Mouse (Mus musculus) MEL (cell line): ENCODE results near the gene Fuom. TPM values are rescaled to one million over a fixed set of nuclear protein-coding genes. Genes with fewer than 3 reads are reported as not detected.

Experiments
- DNase-seq: peaks from one replicate; pipeline ENCODE4 v3.0.0; 2011; ENCODE audit warnings: low read depth, low spot score
- H3K27ac ChIP-seq: 2 replicates; pipeline ENCODE4 v1.5.1; 2012; ENCODE audit warnings: low read depth, mild to moderate bottlenecking, control low read depth, low read length, moderate library complexity; ENCODE audit not compliant: control insufficient read depth
- H3K27me3 ChIP-seq, 2 experiments: fragments of 150-350 bp in 1 of 2; sonication (generic) in 1 of 2; 2 replicates each; pipeline ENCODE4 v1.6.1; 2012; ENCODE audit warnings: low read length in 2 of 2, mild to moderate bottlenecking in 2 of 2, improper control_type of control experiment in 1 of 2, moderate library complexity in 1 of 2; ENCODE audit not compliant: insufficient read depth in 2 of 2, control insufficient read depth in 1 of 2
- H3K36me3 ChIP-seq, 2 experiments: 2 replicates each; pipeline ENCODE4 v1.6.1; 2012 to 2014; ENCODE audit warnings: low read length in 2 of 2, improper control_type of control experiment in 1 of 2, inconsistent platforms in 1 of 2, mild to moderate bottlenecking in 1 of 2; ENCODE audit not compliant: insufficient read depth in 2 of 2, control insufficient read depth in 1 of 2
- H3K4me1 ChIP-seq, 2 experiments: fragments of 150-350 bp in 1 of 2; sonication (generic) in 1 of 2; 2 replicates each; pipeline ENCODE4 v1.6.1; 2012; ENCODE audit warnings: low read length in 2 of 2, improper control_type of control experiment in 1 of 2, mild to moderate bottlenecking in 1 of 2; ENCODE audit not compliant: insufficient read depth in 2 of 2, control insufficient read depth in 1 of 2
- H3K4me3 ChIP-seq, 2 experiments: fragments of 150-350 bp in 1 of 2; sonication (generic) in 1 of 2; 2 replicates each; pipeline ENCODE4 v1.5.1; 2012; ENCODE audit warnings: low read depth in 2 of 2, low read length in 2 of 2, mild to moderate bottlenecking in 2 of 2, moderate library complexity in 2 of 2, control low read depth in 1 of 2, improper control_type of control experiment in 1 of 2; ENCODE audit not compliant: control insufficient read depth in 1 of 2, insufficient read depth in 1 of 2
- H3K79me2 ChIP-seq: 2 replicates; pipeline ENCODE4 v1.6.1; 2012; ENCODE audit warnings: mild to moderate bottlenecking, low read length, moderate library complexity; ENCODE audit not compliant: control insufficient read depth, poor library complexity, insufficient read depth
- H3K9ac ChIP-seq: 2 replicates; pipeline ENCODE4 v1.6.1; 2012; ENCODE audit warnings: low read depth, mild to moderate bottlenecking, control low read depth, low read length, moderate library complexity; ENCODE audit not compliant: control insufficient read depth, poor library complexity, severe bottlenecking
- H3K9me3 ChIP-seq: fragments of 150-350 bp; sonication (generic); replicated peaks from 2 replicates; pipeline ENCODE4 v1.6.1; 2012; ENCODE audit warnings: mild to moderate bottlenecking, low read length, improper control_type of control experiment, moderate library complexity; ENCODE audit not compliant: insufficient read depth
- CHD1 ChIP-seq: IDR thresholded peaks from 2 replicates; pipeline ENCODE4 v1.6.1; 2012; ENCODE audit warnings: low read depth, mild to moderate bottlenecking, inconsistent platforms, low read length, improper control_type of control experiment
- CTCF ChIP-seq, 3 experiments: IDR thresholded peaks in 2 of 3; conservative IDR thresholded peaks in 1 of 3; 2 replicates each; pipeline ENCODE4 v1.5.1; 2011 to 2012; ENCODE audit warnings: low read length in 3 of 3, low read depth in 2 of 3, mild to moderate bottlenecking in 2 of 3, improper control_type of control experiment in 1 of 3, inconsistent platforms in 1 of 3, mixed read lengths in 1 of 3, moderate library complexity in 1 of 3; ENCODE audit not compliant: control insufficient read depth in 1 of 3, insufficient read depth in 1 of 3, poor library complexity in 1 of 3, severe bottlenecking in 1 of 3
- E2F4 ChIP-seq: IDR thresholded peaks from 2 replicates; pipeline ENCODE4 v1.6.1; 2011; ENCODE audit warnings: low read depth, low read length, improper control_type of control experiment, borderline replicate concordance
- ELF1 ChIP-seq: IDR thresholded peaks from 2 replicates; pipeline ENCODE4 v1.6.1; 2014; ENCODE audit warnings: low read depth, mild to moderate bottlenecking, inconsistent platforms, low read length, improper control_type of control experiment, moderate library complexity
- EP300 ChIP-seq, 2 experiments: IDR thresholded peaks; 2 replicates each; pipeline ENCODE4 v1.6.1; 2011; ENCODE audit warnings: improper control_type of control experiment in 2 of 2, low read length in 2 of 2, low read depth in 1 of 2, mild to moderate bottlenecking in 1 of 2
- ETS1 ChIP-seq: IDR thresholded peaks from 2 replicates; pipeline ENCODE4 v1.6.1; 2012; ENCODE audit warnings: low read depth, mild to moderate bottlenecking, inconsistent platforms, low read length, improper control_type of control experiment, moderate library complexity
- GATA1 ChIP-seq: IDR thresholded peaks from 2 replicates; pipeline ENCODE4 v1.6.1; 2011; ENCODE audit warnings: low read depth, low read length, improper control_type of control experiment
- JUND ChIP-seq: IDR thresholded peaks from 2 replicates; pipeline ENCODE4 v1.6.1; 2011; ENCODE audit warnings: low read depth, mild to moderate bottlenecking, improper control_type of control experiment, low read length
- MAZ ChIP-seq: IDR thresholded peaks from 2 replicates; pipeline ENCODE4 v1.6.1; 2012; ENCODE audit warnings: low read depth, mild to moderate bottlenecking, inconsistent platforms, low read length, improper control_type of control experiment
- MEF2A ChIP-seq: IDR thresholded peaks from 2 replicates; pipeline ENCODE4 v1.6.1; 2014; ENCODE audit warnings: low read depth, mild to moderate bottlenecking, inconsistent platforms, low read length, improper control_type of control experiment; ENCODE audit not compliant: poor library complexity, insufficient replicate concordance, severe bottlenecking; ENCODE audit errors: extremely low read depth
- MXI1 ChIP-seq: IDR thresholded peaks from 2 replicates; pipeline ENCODE4 v1.6.1; 2011; ENCODE audit warnings: mild to moderate bottlenecking, low read depth, low read length, improper control_type of control experiment
- MYB ChIP-seq: IDR thresholded peaks from 2 replicates; pipeline ENCODE4 v1.6.1; 2011; ENCODE audit warnings: mild to moderate bottlenecking, low read depth, low read length, improper control_type of control experiment
- MYC ChIP-seq: IDR thresholded peaks from 2 replicates; pipeline ENCODE4 v1.6.1; 2011; ENCODE audit warnings: low read depth, mild to moderate bottlenecking, low read length, improper control_type of control experiment, moderate library complexity
- NRF1 ChIP-seq: IDR thresholded peaks from 2 replicates; pipeline ENCODE4 v1.6.1; 2014; ENCODE audit warnings: low read depth, mild to moderate bottlenecking, inconsistent platforms, low read length, improper control_type of control experiment, moderate library complexity; ENCODE audit not compliant: poor library complexity, insufficient read depth, severe bottlenecking
- POLR2AphosphoS5 ChIP-seq: IDR thresholded peaks from 2 replicates; pipeline ENCODE4 v1.6.1; 2012; ENCODE audit warnings: low read depth, borderline replicate concordance, mild to moderate bottlenecking, inconsistent platforms, low read length, moderate library complexity, mixed read lengths
- TAL1 ChIP-seq: IDR thresholded peaks from 2 replicates; pipeline ENCODE4 v1.6.1; 2012; ENCODE audit warnings: mild to moderate bottlenecking, inconsistent platforms, low read length, moderate library complexity, mixed read lengths
- TBP ChIP-seq: IDR thresholded peaks from 2 replicates; pipeline ENCODE4 v1.8.0; 2011; ENCODE audit warnings: low read depth, low read length, improper control_type of control experiment
- UBTF ChIP-seq: IDR thresholded peaks from 2 replicates; pipeline ENCODE4 v1.6.1; 2012; ENCODE audit warnings: low read depth, mild to moderate bottlenecking, inconsistent platforms, low read length, improper control_type of control experiment, moderate library complexity, borderline replicate concordance; ENCODE audit not compliant: insufficient read depth
- ZC3H11A ChIP-seq: IDR thresholded peaks from 2 replicates; pipeline ENCODE4 v1.6.1; 2012; ENCODE audit warnings: low read depth, mild to moderate bottlenecking, inconsistent platforms, low read length, improper control_type of control experiment
- ZKSCAN1 ChIP-seq: IDR thresholded peaks from 2 replicates; pipeline ENCODE4 v1.6.1; 2012; ENCODE audit warnings: low read depth, mild to moderate bottlenecking, inconsistent platforms, low read length, improper control_type of control experiment, moderate library complexity
- ZNF384 ChIP-seq: IDR thresholded peaks from 2 replicates; pipeline ENCODE4 v1.6.1; 2012; ENCODE audit warnings: low read depth, mild to moderate bottlenecking, inconsistent platforms, low read length, improper control_type of control experiment
- polyA plus RNA-seq, 2 experiments: library from polyadenylated mRNA; stranded (reverse) in 1 of 2; unstranded in 1 of 2; fragments of >175 nt in 1 of 2; fragments of >200 nt in 1 of 2; gene quantifications; 2 replicates each; pipeline versions ENCODE4 v1.2.1 to v1.2.4; 2012; ENCODE audit warnings: low replicate concordance in 2 of 2, low read depth in 1 of 2; ENCODE audit not compliant: insufficient read length in 2 of 2, insufficient read depth in 1 of 2, missing spikeins in 1 of 2
- total RNA-seq: library from RNA; depleted of rRNA; stranded (reverse); fragments of 300-350 nt; gene quantifications from 2 replicates; pipeline ENCODE4 v1.2.3, GENCODE M21; 2012

Fuom gene
- total and polyA plus RNA-seq, 3 experiments = 1.1 to 10.9 TPM; not detected in 1

- no peaks in the 10 kb centered on the region for H3K36me3 ChIP-seq
- H3K9me3 ChIP-seq = no peaks in the 10 kb centered on the region
- TF ChIP-seq TBP (no peak), ZNF384 (no peak), ZKSCAN1 (no peak), ETS1 (no peak), JUND (no peak), POLR2AphosphoS5 (no peak), UBTF (no peak), GATA1 (no peak), EP300 (IDR thresholded peaks at IDR 0.05; ENCODE audit: low read depth in 1 of 2, low read length in 2 of 2) (no peak), E2F4 (no peak), MYC (no peak), ELF1 (no peak), CHD1 (no peak), TAL1 (no peak), MEF2A (no peak), MAZ (no peak), MYB (no peak), MXI1 (no peak), NRF1 (no peak)
- H3K27ac ChIP-seq = no peak overlapping the region
- H3K27me3 ChIP-seq = no peaks in the 10 kb centered on the region; a peak in 1 of 4 replicates
- H3K4me3 ChIP-seq = no peak overlapping the region
- no peak for DNase-seq
- H3K79me2 ChIP-seq = no peaks in the 10 kb centered on the region
- no peaks in the 10 kb centered on the region for H3K4me1 ChIP-seq
- H3K9ac ChIP-seq = no peak overlapping the region
Observed at GRCm38 (mm10) chr7:140061832-140062130, 40.5 kb downstream of the Fuom start.

- H3K27ac ChIP-seq = no peak overlapping the region
- no peaks in the 10 kb centered on the region for H3K36me3 ChIP-seq
- no peak for DNase-seq
- H3K9ac ChIP-seq = no peak overlapping the region
- H3K27me3 ChIP-seq = no peaks in the 10 kb centered on the region; a peak in 1 of 4 replicates
- H3K4me1 ChIP-seq = no peaks in the 10 kb centered on the region
- TF ChIP-seq MXI1 (no peak), EP300 (IDR thresholded peaks at IDR 0.05; ENCODE audit: low read depth in 1 of 2, low read length in 2 of 2) (no peak), CTCF (IDR thresholded peaks at IDR 0.05 in 2 of 3, conservative IDR thresholded peaks at IDR 0.05 in 1 of 3; ENCODE audit: control insufficient read depth in 1 of 3, insufficient read depth in 1 of 3, low read depth in 2 of 3, low read length in 3 of 3, poor library complexity in 1 of 3, severe bottlenecking in 1 of 3) (no peak), JUND (no peak), ETS1 (no peak), TBP (no peak), ZC3H11A (no peak)
- H3K9me3 ChIP-seq = no peaks in the 10 kb centered on the region
- H3K79me2 ChIP-seq = no peaks in the 10 kb centered on the region
- no peak overlapping the region for H3K4me3 ChIP-seq
Observed at GRCm38 (mm10) chr7:140060936-140061831, 41.1 kb downstream of the Fuom start.
